Mouse (Mus musculus) activated CD4-positive, CD25-positive, alpha-beta regulatory T cell, adult 9 weeks (primary cell): ENCODE measurements around the gene Plekha4. TPM values are rescaled to one million over a fixed set of nuclear protein-coding genes. Genes with fewer than 3 reads are reported as not detected.

ENCODE experiments used
- polyA plus RNA-seq: library from polyadenylated mRNA; unstranded; fragments of 100-300 nt; shearing (Covaris generic); gene quantifications from one replicate; pipeline ENCODE4 v1.2.1, GENCODE M21; 2017

The Plekha4 gene
- polyA plus RNA-seq: 0.40 TPM

GRCm38 (mm10) chr7:45525809-45526473, at the start of gene Plekha4, which contains the start of gene Ppp1r15a:
Gene Plekha4, plus strand, starts transcription at chr7:45526330.
Gene Ppp1r15a, minus strand, starts transcription at chr7:45526268.

GRCm38 (mm10) chr7:45481374-45481927, 44.7 kb upstream of the Plekha4 start, which contains the start of gene Tulp2:
Gene Tulp2, plus strand, starts transcription at chr7:45481877.

GRCm38 (mm10) chr7:45486761-45487415, 39.2 kb upstream of the Plekha4 start, which contains the start of gene Gm45808:
Gene Gm45808, minus strand, starts transcription at chr7:45486811.

GRCm38 (mm10) chr7:45488293-45489204, 37.6 kb upstream of the Plekha4 start, which contains the start of gene Dhdh:
Gene Dhdh, minus strand, starts transcription at chr7:45488805.

GRCm38 (mm10) chr7:45509912-45510787, 16.0 kb upstream of the Plekha4 start, which contains the start of gene Nucb1:
Gene Nucb1, minus strand, starts transcription at chr7:45510406.

GRCm38 (mm10) chr7:45554744-45555143, 28.6 kb downstream of the Plekha4 start, which contains the start of gene Hsd17b14:
Gene Hsd17b14, plus strand, starts transcription at chr7:45554893.

GRCm38 (mm10) chr7:45570103-45570741, 44.1 kb downstream of the Plekha4 start, which contains the start of gene Bcat2:
Gene Bcat2, plus strand, starts transcription at chr7:45570153.

Other genes starting within 250 kb of the Plekha4 start
- not detected for gene Slc6a21, start 248.8 kb upstream of the Plekha4 start, polyA plus RNA-seq
- gene Trpm4, start 192.6 kb upstream of the Plekha4 start, polyA plus RNA-seq: 11.7 TPM
- not detected for gene Hrc, start 191.0 kb upstream of the Plekha4 start, polyA plus RNA-seq
- gene Ppfia3, start 159.3 kb upstream of the Plekha4 start, polyA plus RNA-seq: 0.12 TPM
- gene Lin7b, start 155.7 kb upstream of the Plekha4 start, polyA plus RNA-seq: 0.89 TPM
- gene Snrnp70, start 130.6 kb upstream of the Plekha4 start, polyA plus RNA-seq: 263 TPM
- not detected for gene Kcna7, start 120.7 kb upstream of the Plekha4 start, polyA plus RNA-seq
- 0.92 TPM for gene Ntf5, start 112.6 kb upstream of the Plekha4 start, polyA plus RNA-seq
- gene Lhb, start 105.5 kb upstream of the Plekha4 start, polyA plus RNA-seq: not detected
- gene Gys1, start 91.5 kb upstream of the Plekha4 start, polyA plus RNA-seq: 19.6 TPM
- 67.2 TPM for gene Ruvbl2, start 88.2 kb upstream of the Plekha4 start, polyA plus RNA-seq
- 2,196 TPM for gene Ftl1, start 66.4 kb upstream of the Plekha4 start, polyA plus RNA-seq
- gene Bax, start 59.4 kb upstream of the Plekha4 start, polyA plus RNA-seq: 249 TPM
- 1.7 TPM for gene Tulp2, start 44.5 kb upstream of the Plekha4 start, polyA plus RNA-seq
- gene Gm45808, start 39.5 kb upstream of the Plekha4 start, polyA plus RNA-seq: 0.88 TPM
- gene Dhdh, start 37.5 kb upstream of the Plekha4 start, polyA plus RNA-seq: 1.0 TPM
- 289 TPM for gene Nucb1, start 15.9 kb upstream of the Plekha4 start, polyA plus RNA-seq
- gene Ppp1r15a, start 62 bp upstream of the Plekha4 start, polyA plus RNA-seq: 59.4 TPM
- 1.9 TPM for gene Hsd17b14, start 28.6 kb downstream of the Plekha4 start, polyA plus RNA-seq
- 64.7 TPM for gene Bcat2, start 43.8 kb downstream of the Plekha4 start, polyA plus RNA-seq
- not detected for gene Fgf21, start 89.2 kb downstream of the Plekha4 start, polyA plus RNA-seq
- gene Fut1, start 91.0 kb downstream of the Plekha4 start, polyA plus RNA-seq: not detected
- 0.11 TPM for gene Izumo1, start 95.5 kb downstream of the Plekha4 start, polyA plus RNA-seq
- 1.2 TPM for gene Rasip1, start 101.2 kb downstream of the Plekha4 start, polyA plus RNA-seq
- 0.72 TPM for gene Mamstr, start 113.6 kb downstream of the Plekha4 start, polyA plus RNA-seq
- gene Fut2, start 140.1 kb downstream of the Plekha4 start, polyA plus RNA-seq: 0.17 TPM
- not detected for gene Ntn5, start 157.7 kb downstream of the Plekha4 start, polyA plus RNA-seq
- gene Sec1, start 168.1 kb downstream of the Plekha4 start, polyA plus RNA-seq: 0.33 TPM
- 8.1 TPM for gene Car11, start 173.5 kb downstream of the Plekha4 start, polyA plus RNA-seq
- gene Dbp, start 178.8 kb downstream of the Plekha4 start, polyA plus RNA-seq: 12.6 TPM
- 1,812 TPM for gene Rpl18, start 189.1 kb downstream of the Plekha4 start, polyA plus RNA-seq
- gene Sphk2, start 191.7 kb downstream of the Plekha4 start, polyA plus RNA-seq: 37.7 TPM
- gene Fam83e, start 194.9 kb downstream of the Plekha4 start, polyA plus RNA-seq: not detected
- not detected for gene Spaca4, start 199.5 kb downstream of the Plekha4 start, polyA plus RNA-seq